Mouse (Mus musculus) CH12.LX (cell line): Measurements from ENCODE around the gene Clcf1.

Experiments used
- BHLHE40 ChIP-seq: IDR thresholded peaks from 2 replicates; pipeline ENCODE4 v1.6.1; 2011; ENCODE audit warnings: mild to moderate bottlenecking, low read depth, low read length, improper control_type of control experiment
- CHD2 ChIP-seq: IDR thresholded peaks from 2 replicates; pipeline ENCODE4 v1.6.1; 2011; ENCODE audit warnings: low read length, improper control_type of control experiment
- CTCF ChIP-seq, 2 experiments: IDR thresholded peaks in 1 of 2; conservative IDR thresholded peaks in 1 of 2; 2 replicates each; pipeline ENCODE4 v1.5.1; 2011 to 2012; ENCODE audit warnings: low read depth in 2 of 2, low read length in 2 of 2, improper control_type of control experiment in 1 of 2, inconsistent platforms in 1 of 2, mild to moderate bottlenecking in 1 of 2, moderate library complexity in 1 of 2
- EP300 ChIP-seq: IDR thresholded peaks from 2 replicates; pipeline ENCODE4 v1.6.1; 2011; ENCODE audit warnings: low read length, improper control_type of control experiment
- MAX ChIP-seq: IDR thresholded peaks from 2 replicates; pipeline ENCODE4 v1.6.1; 2011; ENCODE audit warnings: low read length, improper control_type of control experiment
- MAZ ChIP-seq: IDR thresholded peaks from 2 replicates; pipeline ENCODE4 v1.6.1; 2012; ENCODE audit warnings: low read depth, mild to moderate bottlenecking, inconsistent platforms, low read length, improper control_type of control experiment, moderate library complexity
- NELFE ChIP-seq: IDR thresholded peaks from 2 replicates; pipeline ENCODE4 v1.6.1; 2011; ENCODE audit warnings: low read depth, low read length, improper control_type of control experiment
- POLR2A ChIP-seq: IDR thresholded peaks from 2 replicates; pipeline ENCODE4 v1.6.1; 2011; ENCODE audit warnings: low read depth, mild to moderate bottlenecking, improper control_type of control experiment, low read length
- POLR2AphosphoS2 ChIP-seq: IDR thresholded peaks from 2 replicates; pipeline ENCODE4 v1.6.1; 2011; ENCODE audit warnings: low read depth, low read length, improper control_type of control experiment
- TBP ChIP-seq: conservative IDR thresholded peaks from 2 replicates; pipeline ENCODE4 v1.6.1; 2011; ENCODE audit warnings: low read depth, low read length, improper control_type of control experiment
- ZKSCAN1 ChIP-seq: IDR thresholded peaks from 2 replicates; pipeline ENCODE4 v1.6.1; 2012; ENCODE audit warnings: low read depth, inconsistent platforms, low read length, improper control_type of control experiment, borderline replicate concordance

- no peak for TF ChIP-seq MAX
- no peak for TF ChIP-seq BHLHE40
- TF ChIP-seq CTCF (conservative IDR thresholded peaks at IDR 0.05 in 1 of 2, IDR thresholded peaks at IDR 0.05 in 1 of 2; ENCODE audit: low read depth in 2 of 2, low read length in 2 of 2) = no peak
- no peak for TF ChIP-seq EP300
- no peak for TF ChIP-seq TBP
- no peak for TF ChIP-seq ZKSCAN1
- no peak for TF ChIP-seq POLR2A
- TF ChIP-seq CHD2 = no peak
- TF ChIP-seq MAZ = no peak
- TF ChIP-seq POLR2AphosphoS2 = no peak
- no peak for TF ChIP-seq NELFE
Measured at GRCm38 (mm10) chr19:4197180-4197579, 16.9 kb upstream of the Clcf1 start.
